Mouse (Mus musculus) c-Kit-positive CD71-negative TER-119-negative erythroid progenitor cells, embryonic 14.5 days (primary cell): ENCODE measurements at regions not wholly inside any gene's neighbourhood (a gene's known extent, or its start where the extent isn't known, plus 50 kb on each side); places are given as distances from the start of the nearest gene placed in this dataset.
A peak's percentile ranks its signal among the peaks of the same experiment; 100 is the strongest.

Source experiments
- DNase-seq: peaks from one replicate; pipeline ENCODE4 v3.0.0-alpha.2; 2013; ENCODE audit warnings: low read depth

DNA sequence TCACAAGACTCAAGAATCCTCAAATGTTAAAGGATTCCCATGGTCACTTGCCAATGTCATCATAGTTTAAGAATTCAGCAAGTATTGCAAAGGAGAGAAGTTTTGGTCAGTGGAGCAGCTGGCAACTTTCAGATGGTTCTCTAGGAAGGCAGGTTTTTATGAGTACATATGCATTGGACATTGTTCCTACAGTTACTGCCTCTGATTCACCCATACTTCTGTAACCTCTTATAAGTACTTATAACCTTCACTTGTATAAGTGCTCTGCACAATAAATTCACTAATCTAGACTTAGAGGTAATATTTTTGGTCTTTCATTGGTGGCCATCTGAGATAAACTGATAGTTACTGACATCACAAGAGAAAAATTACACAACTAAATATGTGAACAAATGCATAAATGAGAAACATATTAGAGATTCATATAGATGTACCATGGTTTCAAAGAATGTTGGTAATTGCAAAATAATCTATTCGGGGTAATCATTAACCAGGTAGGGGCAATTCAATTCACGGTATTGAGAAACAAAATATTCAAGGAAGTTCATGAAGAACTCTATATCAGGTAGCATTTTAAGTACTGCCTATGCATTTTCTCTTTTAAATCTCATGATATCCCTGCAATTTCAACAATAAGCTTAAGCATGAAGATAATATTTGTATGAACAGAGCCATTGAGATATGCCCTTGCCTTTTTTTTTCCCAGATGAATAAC is 1059.6 kb downstream of the Pla2g4a start:
- no peak for DNase-seq

- DNase-seq = no peak
Measured at GRCm38 (mm10) chr1:148870788-148871187, 1090.3 kb downstream of the Pla2g4a start.

GRCm38 (mm10) chr1:148863582-148863981 is 1097.5 kb downstream of the Pla2g4a start:
- DNase-seq = no peak

- DNase-seq = no peak
Measured at GRCm38 (mm10) chr1:148852990-148853389, 1108.1 kb downstream of the Pla2g4a start.

- no peak for DNase-seq
Measured at GRCm38 (mm10) chr1:148846595-148846994, 1114.5 kb downstream of the Pla2g4a start.

DNA sequence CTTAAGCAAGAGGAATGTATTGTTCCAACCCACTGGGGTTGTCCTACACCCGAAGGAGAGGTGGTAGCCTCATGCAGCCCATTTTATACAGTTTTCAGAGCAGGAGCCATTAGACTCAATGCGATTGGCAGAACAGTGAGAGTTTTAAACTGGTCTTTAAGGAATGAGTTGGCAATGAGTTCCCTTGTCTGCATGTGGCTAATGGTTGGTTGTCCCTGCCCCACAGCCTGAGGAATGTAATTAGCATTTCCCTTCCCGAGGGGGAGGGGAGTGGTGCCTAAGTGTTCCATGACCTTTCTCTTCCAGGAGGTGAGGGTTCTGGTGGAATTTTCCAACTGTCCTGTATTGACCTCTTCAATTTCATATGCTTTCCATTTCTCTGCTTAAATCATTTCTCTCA is 1137.9 kb downstream of the Pla2g4a start:
- DNase-seq = no peak

DNA sequence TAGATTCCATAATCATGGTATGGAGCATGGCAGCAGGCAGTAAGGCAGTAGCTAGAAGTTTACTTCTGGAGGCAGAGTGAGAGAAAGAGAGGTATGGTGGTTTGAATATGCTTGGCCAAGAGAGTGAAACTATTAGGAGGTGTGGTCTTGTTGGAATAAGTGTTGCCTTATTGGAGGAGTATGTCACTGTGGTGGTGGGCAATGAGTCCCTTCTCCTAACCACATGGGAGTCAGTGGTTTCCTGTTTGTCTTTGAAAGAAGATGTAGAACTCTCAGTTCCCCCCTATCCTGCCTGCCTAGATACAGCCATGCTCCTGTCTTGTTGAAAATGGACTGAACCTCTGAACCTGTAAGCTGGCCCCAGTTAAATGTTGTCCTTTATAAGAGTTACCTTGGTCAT is 1152.4 kb downstream of the Pla2g4a start:
- peak; percentile 18 for DNase-seq

DNA sequence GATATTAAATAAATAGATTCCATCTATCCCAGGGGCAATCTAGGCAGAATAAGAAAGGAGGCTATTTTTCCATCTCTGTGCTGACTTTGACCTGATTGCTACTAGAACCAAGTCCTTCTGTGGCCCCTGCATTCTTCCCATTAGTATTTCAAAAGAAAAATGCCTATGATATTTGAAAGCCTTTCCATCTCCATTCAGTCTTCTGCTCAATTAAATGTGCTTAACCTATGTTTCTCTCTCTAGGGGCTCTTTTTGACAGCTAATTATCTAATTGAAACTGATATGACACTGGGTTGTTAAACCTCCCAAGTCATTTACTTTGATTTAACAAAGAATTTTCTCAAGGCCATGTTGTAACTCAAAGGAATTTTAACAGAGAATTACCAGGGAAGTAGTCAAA is 1164.0 kb downstream of the Pla2g4a start:
- DNase-seq = no peak

- DNase-seq = no peak
Measured at GRCm38 (mm10) chr1:148750806-148751205, 1210.3 kb downstream of the Pla2g4a start.

DNA sequence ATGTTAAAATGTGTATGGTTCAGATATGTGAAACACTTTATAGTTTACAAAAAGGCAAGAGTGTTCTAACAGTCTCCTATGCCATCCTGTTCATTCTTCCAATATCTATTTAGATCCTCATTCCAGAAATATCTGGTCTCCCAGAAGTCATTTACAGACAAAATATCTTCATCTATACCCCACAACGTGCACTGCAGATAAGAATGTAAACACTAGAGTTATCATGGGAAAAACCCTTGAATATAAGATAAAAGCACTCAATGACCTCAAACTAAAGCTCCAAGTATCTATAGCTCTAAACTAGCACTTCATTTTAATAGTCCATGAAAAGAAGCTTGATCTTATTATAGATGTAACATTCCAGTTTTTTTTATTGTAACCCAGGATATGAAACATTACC is 1239.0 kb downstream of the Pla2g4a start:
- no peak for DNase-seq

DNA sequence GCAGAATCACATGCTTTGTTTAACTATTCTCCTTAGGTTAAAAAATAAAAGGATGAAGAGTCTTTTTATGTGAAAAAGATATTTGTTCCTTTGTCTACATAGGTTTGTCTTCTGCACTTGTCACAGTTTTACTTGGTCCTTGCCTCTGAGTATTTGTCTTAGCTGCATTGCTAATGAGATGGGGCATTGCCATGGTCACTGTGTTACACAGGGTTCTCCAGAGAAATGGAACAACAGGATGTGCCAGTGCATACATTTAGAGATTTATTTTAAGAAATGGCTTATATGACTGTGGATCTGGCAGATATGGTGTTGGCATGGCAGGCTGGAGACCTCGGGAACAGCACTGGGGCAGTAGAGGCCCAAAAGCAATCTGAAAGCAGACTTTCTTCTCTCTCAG is 1239.7 kb downstream of the Pla2g4a start:
- DNase-seq = no peak

GRCm38 (mm10) chr1:148720980-148721379 is 1240.1 kb downstream of the Pla2g4a start:
- DNase-seq = no peak

- no peak for DNase-seq
Measured at GRCm38 (mm10) chr1:148708084-148708483, 1253.0 kb downstream of the Pla2g4a start.

DNA sequence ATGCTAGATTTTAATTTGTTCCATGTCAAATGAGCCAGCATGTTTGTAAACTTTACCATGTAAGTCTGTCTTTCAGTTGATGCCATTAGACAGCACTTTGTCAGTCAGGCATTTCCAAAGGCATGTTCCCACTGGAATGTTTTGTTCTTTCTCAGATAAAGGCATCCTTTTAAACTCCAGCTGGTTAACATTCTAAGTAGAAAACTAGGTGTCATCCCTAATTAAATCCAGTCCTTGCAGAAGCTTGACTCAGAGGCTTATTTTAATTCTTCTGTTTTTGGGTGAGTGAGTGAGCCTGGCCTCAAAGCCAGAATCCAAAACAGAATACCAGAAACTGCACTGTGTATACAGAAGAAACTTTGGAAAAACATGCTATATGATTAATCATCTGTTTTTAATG is 1253.4 kb downstream of the Pla2g4a start:
- no peak for DNase-seq

GRCm38 (mm10) chr1:148706271-148706807 is 1254.8 kb downstream of the Pla2g4a start:
- DNase-seq = no peak

- no peak for DNase-seq
Measured at GRCm38 (mm10) chr1:148700599-148700954, 1260.5 kb downstream of the Pla2g4a start.

GRCm38 (mm10) chr1:148699854-148700598 is 1261.1 kb downstream of the Pla2g4a start:
- DNase-seq = no peak

DNA sequence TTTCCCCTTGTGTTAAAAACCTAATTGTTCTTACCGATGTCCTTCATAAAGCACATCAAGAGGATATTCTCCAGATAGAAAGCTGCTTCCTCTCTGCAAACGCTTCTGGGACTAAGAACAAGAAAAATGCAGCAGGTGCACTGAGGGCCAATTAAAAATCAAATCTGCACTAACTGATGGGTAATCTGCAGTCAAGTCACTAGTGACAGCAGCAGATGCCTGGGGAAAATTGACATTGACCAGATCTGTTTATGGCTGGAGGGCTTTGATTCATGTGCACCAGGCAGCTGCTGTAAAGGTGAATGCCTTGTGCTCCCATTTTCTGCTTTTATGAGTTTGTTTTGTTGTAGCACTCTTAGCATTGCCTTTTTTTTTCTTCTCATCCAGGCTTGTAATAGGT is 1271.0 kb downstream of the Pla2g4a start:
- no peak for DNase-seq

- no peak for DNase-seq
Measured at GRCm38 (mm10) chr1:148689618-148690017, 1271.5 kb downstream of the Pla2g4a start.

DNA sequence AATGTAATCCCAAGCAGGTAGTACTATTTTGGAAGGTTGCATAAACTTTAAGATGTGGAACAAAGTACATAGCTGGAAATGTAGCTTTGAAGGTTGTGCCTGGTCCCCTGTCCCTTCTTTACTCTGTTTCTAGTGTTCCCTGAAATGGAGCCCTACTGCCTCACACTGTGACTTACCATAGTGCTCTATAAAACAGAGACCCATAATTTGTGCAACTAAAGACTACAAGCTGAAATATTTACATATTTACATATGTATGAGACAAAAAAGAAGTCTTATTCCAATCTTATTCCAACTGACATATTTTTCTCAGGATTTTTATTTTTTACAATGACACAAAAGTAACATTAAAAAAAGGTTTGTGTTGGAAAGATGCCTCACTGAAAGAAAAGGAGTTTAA is 1285.6 kb downstream of the Pla2g4a start:
- DNase-seq = no peak

GRCm38 (mm10) chr1:148664409-148664808 is 1296.7 kb downstream of the Pla2g4a start:
- DNase-seq = no peak

- no peak for DNase-seq
Measured at GRCm38 (mm10) chr1:148656990-148657389, 1304.1 kb downstream of the Pla2g4a start.
